Mouse (Mus musculus) adrenal gland, adult (tissue): ENCODE measurements around the gene Arhgap4.

Experiments used
- DNase-seq, 2 experiments: peaks; one replicate each; pipeline ENCODE4 v3.0.0; 2022 to 2023; ENCODE audit warnings: low spot score in 1 of 2; ENCODE audit not compliant: inconsistent age in 2 of 2

Gene Arhgap4

DNA sequence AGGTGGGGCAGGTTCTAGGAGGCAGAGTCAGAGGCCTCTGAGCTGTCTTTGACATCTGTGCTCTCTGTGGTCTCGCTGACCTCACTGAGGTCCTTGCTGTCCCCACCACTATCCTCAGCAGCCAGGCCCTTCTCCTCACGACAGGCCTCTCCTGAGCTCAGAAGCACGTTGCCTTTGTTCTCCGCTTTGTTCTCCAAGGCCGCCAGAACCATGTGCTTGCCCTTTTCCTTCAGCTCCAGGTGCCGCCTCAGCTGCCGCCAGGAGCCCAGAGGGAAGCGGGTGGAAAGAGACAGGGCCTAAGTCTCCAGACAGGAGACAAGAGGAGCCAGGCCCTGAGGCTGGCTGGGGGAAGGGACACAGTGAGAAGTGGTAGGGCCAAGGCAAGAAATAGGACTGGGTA is 4.7 kb downstream of the Arhgap4 start:
- DNase-seq, result peak; percentile 27 to 50

DNA sequence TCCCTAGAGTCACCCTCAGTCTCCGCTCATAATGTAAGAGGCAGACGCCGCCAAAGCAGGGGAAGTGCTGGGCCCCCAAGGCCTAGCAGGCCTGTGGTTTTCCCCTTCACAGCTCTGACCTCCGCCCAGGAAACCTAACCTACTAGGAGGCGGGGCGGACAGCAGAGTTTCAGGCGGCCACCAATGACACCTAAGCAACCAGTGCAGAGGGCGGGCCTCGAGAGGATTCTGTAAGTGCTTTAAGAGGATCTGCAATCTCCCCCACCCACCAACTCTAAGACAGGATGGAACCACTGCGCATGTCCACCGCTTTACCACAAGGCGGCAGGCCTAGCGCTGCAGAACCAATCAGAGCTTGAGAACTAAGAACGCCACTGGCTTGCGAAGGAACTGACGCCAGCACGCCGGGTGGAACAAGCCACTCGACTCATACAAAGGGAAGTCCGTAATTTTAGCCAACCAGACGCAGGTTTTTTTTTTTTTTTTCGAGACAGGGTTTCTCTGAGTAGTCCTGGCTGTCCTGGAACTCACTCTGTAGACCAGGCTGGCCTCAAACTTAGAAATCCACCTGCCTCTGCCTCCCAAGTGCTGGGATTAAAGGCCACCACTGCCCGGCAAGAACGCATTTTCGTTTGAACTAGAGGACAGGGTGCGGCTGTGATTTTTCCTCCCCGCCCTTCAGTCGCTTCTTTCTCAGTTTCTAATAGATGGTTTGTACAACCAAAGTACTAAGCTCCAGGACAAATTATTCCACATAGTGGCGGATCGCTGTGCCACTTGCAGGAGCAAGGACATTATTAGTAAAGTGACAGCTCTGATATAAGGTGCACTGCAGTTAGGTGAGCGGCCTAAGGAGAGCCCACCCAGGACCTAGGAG is 6.6 kb downstream of the Arhgap4 start:
- DNase-seq, result peak; percentile 92 to 93

- DNase-seq, result no peak
Observed at GRCm38 (mm10) chrX:73911588-73911987, 10.1 kb downstream of the Arhgap4 start.

- DNase-seq, result peak; percentile 28 to 45
Observed at GRCm38 (mm10) chrX:73911156-73911555, 10.5 kb downstream of the Arhgap4 start.

GRCm38 (mm10) chrX:73910451-73910850 is 11.2 kb downstream of the Arhgap4 start:
- no peak for DNase-seq

DNA sequence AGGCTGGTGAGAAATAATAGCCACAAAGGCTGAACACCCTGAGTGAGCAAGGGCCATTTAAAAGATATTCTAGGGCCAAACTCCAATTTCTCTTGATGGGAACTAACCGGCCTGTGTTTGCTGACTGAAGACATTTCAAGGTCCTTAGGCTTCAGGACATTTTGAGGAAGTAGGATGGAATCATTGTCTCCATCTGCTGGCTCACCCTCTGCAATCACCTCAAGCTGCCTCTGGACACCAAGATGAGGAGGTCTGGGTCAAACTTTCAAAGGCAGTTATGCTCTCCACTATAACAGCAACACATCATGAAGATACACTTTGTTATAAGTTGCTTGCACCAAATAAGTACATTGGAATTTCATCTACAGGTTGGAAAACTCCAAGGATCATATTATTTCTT is 11.6 kb downstream of the Arhgap4 start:
- no peak for DNase-seq

DNA sequence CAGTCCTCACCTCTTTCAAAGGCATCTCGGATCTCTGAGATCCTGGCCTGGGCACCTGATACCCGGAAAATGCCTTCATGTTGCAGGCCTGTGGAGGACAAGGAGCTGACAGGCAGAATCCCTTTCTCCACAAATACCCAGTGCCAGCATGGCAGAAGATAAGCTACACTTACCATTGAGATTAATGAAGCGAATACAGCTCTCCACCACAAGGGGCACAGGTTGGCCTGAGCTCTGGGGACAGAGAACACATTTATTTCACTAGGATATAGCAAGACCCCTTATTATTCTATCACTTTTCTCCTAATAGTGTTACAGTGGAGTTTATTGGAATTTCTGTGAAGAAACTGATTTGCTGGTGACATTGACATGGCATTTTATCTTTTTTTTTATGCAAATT is 23.7 kb downstream of the Arhgap4 start:
- peak in 1 of 2 experiments; percentile 14 for DNase-seq

- peak in 1 of 2 experiments; percentile 75 for DNase-seq
Observed at GRCm38 (mm10) chrX:73895719-73896118, 26.0 kb downstream of the Arhgap4 start, which contains the start of gene L1cam. Gene L1cam, minus strand, starts transcription at chrX:73896105.

DNA sequence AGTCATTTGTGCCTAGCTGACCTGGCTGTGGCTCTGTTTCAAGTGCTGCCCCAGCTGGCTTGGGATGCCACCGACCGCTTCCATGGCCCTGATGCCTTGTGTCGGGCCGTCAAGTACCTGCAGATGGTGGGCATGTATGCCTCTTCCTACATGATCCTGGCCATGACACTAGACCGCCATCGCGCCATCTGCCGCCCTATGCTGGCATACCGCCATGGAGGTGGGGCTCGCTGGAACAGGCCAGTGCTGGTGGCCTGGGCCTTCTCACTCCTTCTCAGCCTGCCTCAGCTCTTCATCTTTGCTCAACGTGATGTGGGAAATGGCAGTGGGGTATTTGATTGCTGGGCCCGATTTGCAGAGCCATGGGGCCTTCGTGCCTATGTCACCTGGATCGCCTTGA is 28.8 kb downstream of the Arhgap4 start:
- no peak for DNase-seq

DNA sequence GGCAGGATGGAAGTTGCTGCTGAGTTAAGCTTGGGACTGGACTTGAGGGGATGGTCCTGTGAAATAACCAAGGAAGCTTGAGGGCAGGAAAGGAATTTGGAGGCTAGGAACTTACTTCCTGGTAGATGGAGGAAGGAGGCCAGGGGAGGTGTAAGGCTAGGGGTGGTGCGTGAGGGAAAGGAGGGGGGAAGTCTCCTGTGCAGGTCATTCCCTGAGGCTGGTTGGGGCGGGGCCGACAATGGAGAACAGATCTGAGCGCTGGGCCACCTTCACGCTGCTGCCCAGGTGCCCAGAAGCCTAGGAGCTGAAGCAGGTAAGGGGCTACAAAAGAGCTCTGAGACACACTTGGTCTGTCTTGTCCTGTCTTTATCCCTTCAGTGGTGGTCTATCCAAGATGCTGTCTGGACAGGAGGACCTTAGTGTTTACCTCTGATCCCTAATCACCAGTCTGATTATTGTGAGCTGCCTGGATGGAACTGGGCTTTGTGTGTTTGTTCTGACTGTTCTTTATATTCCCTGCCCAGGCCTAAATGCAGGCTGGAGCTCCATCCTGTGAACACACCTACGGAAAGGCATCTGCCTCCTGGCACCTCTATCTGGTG is 30.0 kb downstream of the Arhgap4 start, which contains the start of gene Avpr2:
TSS of gene Avpr2 (plus strand) at position 552 of the 602 bp plus-strand sequence.
- no peak for DNase-seq

- DNase-seq, result no peak
Observed at GRCm38 (mm10) chrX:73881463-73881862, 40.2 kb downstream of the Arhgap4 start.

- no peak for DNase-seq
Observed at GRCm38 (mm10) chrX:73881036-73881427, 40.6 kb downstream of the Arhgap4 start.

DNA sequence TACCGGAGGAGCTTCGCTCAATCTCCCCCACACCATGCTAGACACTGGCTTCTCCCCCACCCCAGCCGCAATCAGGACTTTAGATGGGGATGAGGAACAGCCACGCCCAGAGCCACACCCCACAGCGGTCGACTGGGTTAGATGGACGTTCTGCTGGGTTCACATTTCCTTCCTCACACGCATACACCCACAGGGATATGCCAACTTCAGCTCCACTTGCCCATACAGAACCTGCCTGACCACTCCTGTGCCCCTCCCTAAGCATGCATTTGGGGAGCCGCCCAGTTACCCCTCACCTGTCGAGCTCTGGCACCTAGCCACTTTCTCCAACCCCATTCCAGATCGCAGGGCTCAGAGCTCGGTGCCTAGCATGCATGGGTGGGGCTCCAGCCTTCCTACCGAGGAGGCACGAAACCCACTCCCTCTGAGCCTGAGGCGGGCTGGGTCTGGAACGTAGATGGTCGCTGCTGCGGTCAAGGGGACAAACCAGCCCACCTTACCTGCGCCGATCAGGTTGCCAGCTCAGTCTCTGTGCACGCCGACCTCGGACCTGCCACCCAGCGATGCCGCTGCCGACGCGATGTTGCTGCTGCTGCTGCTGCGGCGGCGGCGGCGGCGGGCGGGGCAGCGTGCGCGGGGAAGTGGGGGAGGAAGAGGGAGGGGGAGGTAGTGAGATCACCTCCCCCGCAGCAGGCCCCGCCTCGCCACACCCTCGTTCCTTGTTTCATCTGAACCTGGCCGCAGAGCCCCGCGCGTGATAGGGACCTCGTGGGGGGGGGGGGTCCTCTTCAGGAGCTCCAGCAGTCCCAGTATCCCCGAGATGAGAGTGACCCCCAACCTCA is 41.3 kb downstream of the Arhgap4 start:
- DNase-seq, result peak; percentile 21 to 42

- DNase-seq, result no peak
Observed at GRCm38 (mm10) chrX:73877014-73877413, 44.7 kb downstream of the Arhgap4 start.

DNA sequence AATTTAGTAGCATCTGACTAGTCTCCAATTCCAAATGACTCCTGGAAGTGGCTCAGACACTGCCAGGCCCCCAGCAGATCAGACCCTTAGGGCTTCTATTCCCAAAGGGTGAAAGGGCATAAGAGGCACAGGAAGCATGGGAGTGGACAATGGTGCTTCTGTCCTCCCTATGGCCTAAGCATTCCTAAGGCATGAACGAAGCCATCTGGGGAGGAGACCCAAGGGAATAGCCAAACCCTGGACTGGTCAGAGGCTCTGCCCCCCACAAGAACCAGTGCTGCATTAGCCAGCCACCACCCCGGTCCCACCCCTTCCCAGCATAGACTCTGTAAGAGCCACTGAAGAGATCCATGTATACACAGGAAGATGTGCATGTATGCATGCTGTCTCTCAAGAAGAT is 45.8 kb downstream of the Arhgap4 start:
- no peak for DNase-seq

- no peak for DNase-seq
Observed at GRCm38 (mm10) chrX:73871956-73872355, 49.7 kb downstream of the Arhgap4 start.

DNA sequence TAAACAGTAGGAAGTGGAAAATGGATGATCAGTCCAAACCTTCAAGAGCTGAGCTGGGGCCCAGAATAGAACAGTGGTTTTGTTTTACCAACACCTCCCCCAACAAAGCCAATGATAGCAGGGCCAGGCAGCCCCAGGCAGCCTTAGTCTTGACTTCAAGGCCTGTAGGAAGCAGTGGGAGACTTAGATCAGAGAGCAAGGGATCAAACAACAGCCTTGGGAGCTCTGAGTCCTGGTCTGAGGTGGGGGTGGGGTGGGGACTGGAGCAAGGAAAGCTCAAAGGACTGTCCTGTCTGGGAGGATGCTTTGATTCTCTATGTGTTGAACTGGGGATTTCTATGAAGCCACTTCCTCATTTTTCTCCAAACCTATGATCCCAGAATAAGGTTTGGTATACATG is 50.2 kb downstream of the Arhgap4 start:
- DNase-seq, result no peak

- peak in 1 of 2 experiments; percentile 36 for DNase-seq
Observed at GRCm38 (mm10) chrX:73869334-73869733, 52.3 kb downstream of the Arhgap4 start.

GRCm38 (mm10) chrX:73867852-73868251 is 53.8 kb downstream of the Arhgap4 start:
- no peak for DNase-seq

- DNase-seq, result no peak
Observed at GRCm38 (mm10) chrX:73867256-73867655, 54.4 kb downstream of the Arhgap4 start.

DNA sequence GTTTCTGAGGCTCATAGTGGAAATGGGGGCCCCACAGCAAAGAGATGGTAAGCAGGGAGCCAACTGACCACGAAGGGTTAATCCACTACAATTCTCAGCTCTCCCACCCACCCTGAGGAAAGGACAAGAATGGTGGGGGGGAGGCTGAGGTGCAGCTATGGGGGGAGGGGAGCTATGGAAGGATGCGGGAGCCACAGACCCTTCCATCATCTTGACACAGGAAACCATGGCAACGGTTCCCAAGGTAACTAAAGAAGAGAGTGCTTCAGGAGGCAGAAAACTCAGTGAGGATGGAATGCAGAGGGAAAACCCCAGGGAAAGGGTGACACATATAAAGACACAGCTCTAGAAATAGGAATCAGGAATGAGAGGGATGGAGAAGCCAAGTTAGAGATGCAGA is 57.0 kb downstream of the Arhgap4 start:
- no peak for DNase-seq

DNA sequence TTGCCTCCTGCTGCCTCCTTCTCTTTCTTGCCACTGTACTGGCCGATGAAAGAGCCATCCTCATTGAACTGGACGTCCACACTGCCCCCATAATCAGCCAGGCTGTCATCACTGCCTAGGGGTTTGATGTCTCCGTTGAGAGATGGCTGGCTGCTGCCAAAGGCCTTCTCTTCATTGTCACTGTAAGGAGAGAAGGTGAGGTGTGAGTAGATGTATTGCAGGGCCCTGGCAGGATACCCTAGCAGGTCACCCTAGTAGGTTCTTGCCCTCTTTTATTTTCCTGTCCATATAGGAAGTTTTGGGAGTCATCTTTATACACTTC is 66.6 kb downstream of the Arhgap4 start:
- DNase-seq, result no peak
